ENCODE assay signal across 28 mouse cellular contexts in the genomic region with DNA sequence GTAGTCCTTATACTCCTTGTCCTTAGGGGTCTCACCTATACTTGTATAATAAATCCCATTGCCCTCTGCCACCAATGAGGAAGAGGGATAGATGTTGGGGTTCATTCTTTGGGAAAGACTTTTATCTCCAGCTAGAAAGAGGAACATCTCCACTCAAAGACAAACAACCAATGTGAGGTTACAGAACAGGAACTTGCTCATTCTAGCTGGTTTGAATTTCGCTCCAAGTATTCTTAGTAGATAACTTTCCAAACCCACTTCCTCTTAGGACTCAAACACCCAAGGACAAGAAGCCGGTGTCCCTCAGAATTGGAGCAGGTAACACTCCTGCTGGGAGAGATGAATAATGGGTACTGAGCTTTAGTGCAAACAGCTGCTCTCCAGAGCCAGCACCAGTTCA.
"Had no signal": no experiment of that assay in that cellular context is flagged by ENCODE, and none has a peak within 500 bp of the region (broad histone marks: within the 10 kb centered on the region; RNA-seq: fewer than 3 reads in every experiment).

No protein-coding gene starts in this region.

- H3K27ac ChIP-seq: gastrocnemius, adult 2 months; heart, embryonic 10.5 days; hindbrain, embryonic 10.5 days; hindbrain, embryonic 12.5 days; hindbrain, embryonic 14.5 days; intestine, embryonic 15.5 days; layer of hippocampus, adult 2 months; limb, embryonic 13.5 days; limb, embryonic 15.5 days; liver, embryonic 12.5 days; liver, embryonic 14.5 days had no signal

- ATAC-seq: hindbrain, embryonic 16.5 days; inflammation-experienced regulatory T-cells, adult 6 months; intestine, embryonic 15.5 days; intestine, postnatal 0 days; liver, embryonic 12.5 days had no signal

- H3K36me3 ChIP-seq: heart, embryonic 10.5 days; heart, embryonic 12.5 days; hindbrain, embryonic 10.5 days; hindbrain, embryonic 12.5 days; intestine, embryonic 15.5 days; limb, embryonic 13.5 days; limb, embryonic 15.5 days; liver, embryonic 12.5 days had no signal

- H3K4me3 ChIP-seq: gastrocnemius, adult 2 months; heart, embryonic 10.5 days; heart, embryonic 12.5 days; hindbrain, embryonic 10.5 days; hindbrain, embryonic 12.5 days; intestine, embryonic 15.5 days; layer of hippocampus, adult 2 months; limb, embryonic 13.5 days; limb, embryonic 15.5 days; liver, embryonic 12.5 days had no signal

- DNase-seq: gastrocnemius, adult 2 months; gastrocnemius, postnatal 14 days; gastrocnemius, postnatal 36 days; heart, adult 18-20 months; heart, postnatal 10 days; heart, postnatal 36 days; kidney, adult 18-20 months; kidney, adult 8-10 months; kidney, postnatal 10 days; kidney, postnatal 25 days; kidney, postnatal 4 days; layer of hippocampus, adult 9-11 months; layer of hippocampus, postnatal 36 days; left cerebral cortex, postnatal 4 days had no signal

- H3K27me3 ChIP-seq: heart, embryonic 12.5 days; hindbrain, embryonic 12.5 days; intestine, embryonic 15.5 days; limb, embryonic 13.5 days; limb, embryonic 15.5 days; liver, embryonic 12.5 days had no signal

- H3K4me2 ChIP-seq: heart, embryonic 12.5 days; hindbrain, embryonic 12.5 days; hindbrain, embryonic 14.5 days; intestine, embryonic 15.5 days; limb, embryonic 13.5 days; limb, embryonic 15.5 days; liver, embryonic 12.5 days had no signal

- H3K9me3 ChIP-seq: heart, embryonic 10.5 days; heart, embryonic 12.5 days; hindbrain, embryonic 10.5 days; hindbrain, embryonic 12.5 days; intestine, embryonic 15.5 days; limb, embryonic 13.5 days; limb, embryonic 15.5 days; liver, embryonic 12.5 days had no signal

- H3K9ac ChIP-seq: heart, embryonic 12.5 days; hindbrain, embryonic 12.5 days; hindbrain, embryonic 14.5 days; intestine, embryonic 15.5 days; limb, embryonic 13.5 days; limb, embryonic 15.5 days; liver, embryonic 12.5 days; liver, embryonic 14.5 days had no signal

- H3K4me1 ChIP-seq: liver, embryonic 12.5 days had no signal
